Comparison of ENCODE assay signal across 11 mouse cellular contexts in genomic region chr7:49521349-49521748, GRCm38 (mm10).
DNase-seq lines count a peak whose midpoint lies in the region; ATAC-seq and TF ChIP-seq lines count a peak whose summit lies in the region.
"Had no signal": no experiment of that assay in that cellular context is flagged by ENCODE, and none has a peak within 500 bp of the region (broad histone marks: within the 10 kb centered on the region; RNA-seq: fewer than 3 reads in every experiment).

No protein-coding gene starts in this region.

- no peaks in the 10 kb centered on the region for H3K9me3 ChIP-seq in forebrain, embryonic 12.5 days
- no peaks in the 10 kb centered on the region for H3K9me3 ChIP-seq in forebrain, embryonic 11.5 days (ENCODE audit: control insufficient read depth, low read length)
- H3K9me3 ChIP-seq in kidney, embryonic 15.5 days (replicated peaks) = no peaks in the 10 kb centered on the region
- no peaks in the 10 kb centered on the region for H3K9me3 ChIP-seq in limb, embryonic 14.5 days (ENCODE audit: control insufficient read depth, low read length)

- peak overlapping the region; percentile 62 for H3K4me2 ChIP-seq in forebrain, embryonic 12.5 days
- H3K4me2 ChIP-seq in forebrain, embryonic 11.5 days (ENCODE audit: low read depth, low read length, severe bottlenecking) = no peak overlapping the region
- H3K4me2 ChIP-seq in kidney, embryonic 15.5 days = peak overlapping the region; percentile 66
- H3K4me2 ChIP-seq in limb, embryonic 14.5 days (replicated peaks; ENCODE audit: low read depth, low read length, severe bottlenecking) = peak overlapping the region; percentile 74

- H3K9ac ChIP-seq in forebrain, embryonic 12.5 days = no peak overlapping the region
- no peak overlapping the region for H3K9ac ChIP-seq in forebrain, embryonic 11.5 days (ENCODE audit: low read length)
- H3K9ac ChIP-seq in kidney, embryonic 15.5 days = no peak overlapping the region
- no peak overlapping the region for H3K9ac ChIP-seq in limb, embryonic 14.5 days (ENCODE audit: low read depth, low read length, severe bottlenecking)

- H3K4me3 ChIP-seq in forebrain, embryonic 12.5 days (replicated peaks) = no peak overlapping the region
- no peak overlapping the region for H3K4me3 ChIP-seq in forebrain, embryonic 11.5 days (ENCODE audit: low read depth, low read length)
- H3K4me3 ChIP-seq in kidney, embryonic 15.5 days (replicated peaks) = peak overlapping the region; percentile 54; the same call in 1 of the 2 replicates
- no peak overlapping the region for H3K4me3 ChIP-seq in limb, embryonic 14.5 days (replicated peaks; ENCODE audit: low read length)

- WGBS in forebrain, embryonic 12.5 days = 22% methylated on average over 4 of the region's 4 CpGs
- 13% methylated on average over 4 of the region's 4 CpGs for WGBS in forebrain, embryonic 11.5 days
- WGBS in kidney, embryonic 15.5 days = 13% methylated on average over 4 of the region's 4 CpGs
- WGBS in limb, embryonic 14.5 days = 13% methylated on average over 4 of the region's 4 CpGs

- DNase-seq in forebrain, embryonic 11.5 days (ENCODE audit: low spot score) = no peak
- DNase-seq in kidney, adult 8-10 months = no peak
- peak; percentile 67 for DNase-seq in brain, adult 2 months (ENCODE audit: low read depth, low spot score)
- no peak for DNase-seq in limb, embryonic 14.5 days (ENCODE audit: low spot score)
- no peak for DNase-seq in gastrocnemius, postnatal 36 days
- DNase-seq in adrenal gland, postnatal 25 days = no peak
- DNase-seq: gastrocnemius, postnatal 10 days; kidney, adult 11 months; thymus, postnatal 36 days had no signal

- intact Hi-C loops in gastrocnemius, postnatal 36 days (cut with DNase I) = no loop called here

- peaks cover 55% of the 10 kb centered on the region for H3K27me3 ChIP-seq in forebrain, embryonic 12.5 days
- H3K27me3 ChIP-seq in forebrain, embryonic 11.5 days (ENCODE audit: control insufficient read depth, insufficient read depth, low read length) = peaks cover 17% of the 10 kb centered on the region
- no peaks in the 10 kb centered on the region for H3K27me3 ChIP-seq in kidney, embryonic 15.5 days
- H3K27me3 ChIP-seq in limb, embryonic 14.5 days (ENCODE audit: control insufficient read depth, insufficient read depth, low read length) = no peaks in the 10 kb centered on the region

- H3K4me1 ChIP-seq in forebrain, embryonic 12.5 days = peaks cover 36% of the 10 kb centered on the region
- peaks cover 11% of the 10 kb centered on the region for H3K4me1 ChIP-seq in forebrain, embryonic 11.5 days (replicated peaks; ENCODE audit: control insufficient read depth, insufficient read depth, low read length)
- H3K4me1 ChIP-seq in kidney, embryonic 15.5 days = peaks cover 60% of the 10 kb centered on the region
- H3K4me1 ChIP-seq in limb, embryonic 14.5 days (ENCODE audit: control insufficient read depth, insufficient read depth, low read length) = peaks cover 44% of the 10 kb centered on the region

- ATAC-seq in forebrain, embryonic 12.5 days (ENCODE audit: low FRiP score) = no peak
- ATAC-seq in forebrain, embryonic 11.5 days (replicated peaks; ENCODE audit: low FRiP score) = no peak
- no peak for ATAC-seq in kidney, embryonic 15.5 days (replicated peaks; ENCODE audit: low FRiP score)
- no peak for ATAC-seq in limb, embryonic 14.5 days (ENCODE audit: low FRiP score, low read depth)

- no peak overlapping the region for H3K27ac ChIP-seq in forebrain, embryonic 12.5 days
- no peak overlapping the region for H3K27ac ChIP-seq in forebrain, embryonic 11.5 days (ENCODE audit: low read depth, low read length)
- peak overlapping the region; percentile 93 for H3K27ac ChIP-seq in kidney, embryonic 15.5 days
- no peak overlapping the region for H3K27ac ChIP-seq in limb, embryonic 14.5 days (replicated peaks; ENCODE audit: low read depth, low read length)

- TF ChIP-seq POLR2A in limb, embryonic 14.5 days (IDR thresholded peaks at IDR 0.05; ENCODE audit: borderline replicate concordance, extremely low read depth, insufficient read depth, insufficient read length) = no peak

- H3K36me3 ChIP-seq in forebrain, embryonic 12.5 days (replicated peaks) = no peaks in the 10 kb centered on the region
- no peaks in the 10 kb centered on the region for H3K36me3 ChIP-seq in forebrain, embryonic 11.5 days (ENCODE audit: control insufficient read depth, insufficient read depth, low read length)
- no peaks in the 10 kb centered on the region for H3K36me3 ChIP-seq in kidney, embryonic 15.5 days
- H3K36me3 ChIP-seq in limb, embryonic 14.5 days (ENCODE audit: control insufficient read depth, insufficient read depth, low read length) = no peaks in the 10 kb centered on the region
